Mouse (Mus musculus) midbrain, embryonic 10.5 days (tissue): Measurements from ENCODE around the gene Elk1. TPM values are rescaled to one million over a fixed set of nuclear protein-coding genes. Genes with fewer than 3 reads are reported as not detected.

Experiments
- DNase-seq: peaks from one replicate; pipeline ENCODE4 v3.0.0-alpha.2; 2017; ENCODE audit warnings: low spot score
- H3K27ac ChIP-seq: fragments of 300-500 bp; sonication (generic); replicated peaks from 2 replicates; pipeline ENCODE4 v1.5.1; 2016; ENCODE audit warnings: mild to moderate bottlenecking
- H3K27me3 ChIP-seq: fragments of 300-500 bp; sonication (generic); 2 replicates; pipeline ENCODE4 v1.6.1; 2016; ENCODE audit warnings: low read depth, mild to moderate bottlenecking; ENCODE audit not compliant: poor library complexity, severe bottlenecking
- H3K36me3 ChIP-seq: fragments of 300-500 bp; sonication (generic); 2 replicates; pipeline ENCODE4 v1.6.1; 2016; ENCODE audit warnings: mild to moderate bottlenecking, moderate library complexity
- H3K4me1 ChIP-seq: fragments of 300-500 bp; sonication (generic); 2 replicates; pipeline ENCODE4 v1.6.1; 2016
- H3K4me3 ChIP-seq: fragments of 300-500 bp; sonication (generic); 2 replicates; pipeline ENCODE4 v1.5.1; 2016; ENCODE audit warnings: mild to moderate bottlenecking, moderate library complexity
- H3K9me3 ChIP-seq: fragments of 300-500 bp; sonication (generic); replicated peaks from 2 replicates; pipeline ENCODE4 v1.6.1; 2016; ENCODE audit warnings: mild to moderate bottlenecking
- WGBS: fragments of 180-500 bp; shearing (Covaris S2); methylation state at CpG from one replicate; pipeline ENCODE4 v1.1.7; 2016; 5-methylcytosine and 5-hydroxymethylcytosine counted together
- polyA plus RNA-seq: library from polyadenylated mRNA; unstranded; fragments of >200 nt; fragmentation: Nextera tagmentation; extraction: Ambion mirVana; gene quantifications from 2 replicates; pipeline ENCODE4 v1.2.1, GENCODE M21; 2016

The Elk1 gene
- 9.6 and 12.3 TPM in 2 replicates for polyA plus RNA-seq

- peak; percentile 82 for DNase-seq
- no peaks in the 10 kb centered on the region for H3K27me3 ChIP-seq
- H3K36me3 ChIP-seq = no peaks in the 10 kb centered on the region
- H3K9me3 ChIP-seq = no peaks in the 10 kb centered on the region; the same call in 1 of the 2 replicates
- H3K27ac ChIP-seq = peak within 1 kb of the TSS; percentile 88
- peak within 1 kb of the TSS; percentile 66 for H3K4me3 ChIP-seq
- WGBS = 13% methylated on average over 30 of the region's 30 CpGs
- peaks cover 12% of the 10 kb centered on the region for H3K4me1 ChIP-seq
These were observed at the start of gene Elk1 for GRCm38 (mm10) chrX:20950191-20950880. Elk1 (minus strand) TSS chrX:20950608.

- Histone ChIP-seq H3K36me3 (peaks cover 15% of the 10 kb centered on the region), H3K9me3 (peaks cover 5% of the 10 kb centered on the region; the same call in 1 of the 2 replicates), H3K27me3 (no peaks in the 10 kb centered on the region), H3K4me1 (no peaks in the 10 kb centered on the region), H3K4me3 (no peak overlapping the region), H3K27ac (no peak overlapping the region)
- 90% methylated on average over 1 of the region's 1 CpGs for WGBS
- DNase-seq = no peak
These were observed 30.5 kb upstream of the Elk1 start for GRCm38 (mm10) chrX:20980901-20981300.

- WGBS = 18% methylated on average over 57 of the region's 57 CpGs
- Histone ChIP-seq H3K4me1 (peaks cover 4% of the 10 kb centered on the region; the same call in 1 of the 2 replicates), H3K9me3 (no peaks in the 10 kb centered on the region), H3K4me3 (peak within 1 kb of the TSS; percentile 61), H3K27me3 (no peaks in the 10 kb centered on the region), H3K27ac (peak within 1 kb of the TSS; percentile 77), H3K36me3 (peaks cover 28% of the 10 kb centered on the region)
- DNase-seq = peak; percentile 89
These were observed 11.3 kb upstream of the Elk1 start, which contains the start of gene Uxt for GRCm38 (mm10) chrX:20961477-20962378. Uxt (minus strand) TSS chrX:20962017.

GRCm38 (mm10) chrX:20946055-20946454 lies 4.4 kb downstream of the Elk1 start:
- H3K4me3 ChIP-seq = no peak overlapping the region
- H3K36me3 ChIP-seq = peaks cover 6% of the 10 kb centered on the region; the same call in 1 of the 2 replicates
- H3K4me1 ChIP-seq = peaks cover 10% of the 10 kb centered on the region
- peak; percentile 16 for DNase-seq
- no peak overlapping the region for H3K27ac ChIP-seq
- no peaks in the 10 kb centered on the region for H3K27me3 ChIP-seq
- 14% methylated on average over 4 of the region's 4 CpGs for WGBS
- no peaks in the 10 kb centered on the region; the same call in 1 of the 2 replicates for H3K9me3 ChIP-seq

- no peak overlapping the region for H3K4me3 ChIP-seq
- no peaks in the 10 kb centered on the region for H3K27me3 ChIP-seq
- 86% methylated on average over 1 of the region's 1 CpGs for WGBS
- H3K27ac ChIP-seq = no peak overlapping the region
- no peaks in the 10 kb centered on the region; the same call in 1 of the 2 replicates for H3K9me3 ChIP-seq
- H3K36me3 ChIP-seq = peaks cover 57% of the 10 kb centered on the region
- no peak for DNase-seq
- H3K4me1 ChIP-seq = no peaks in the 10 kb centered on the region
These were observed 18.4 kb downstream of the Elk1 start for GRCm38 (mm10) chrX:20931963-20932362.

GRCm38 (mm10) chrX:20931364-20931763 lies 19.0 kb downstream of the Elk1 start, which contains the start of gene Cfp:
Cfp (minus strand) TSS chrX:20931555.
- Histone ChIP-seq H3K27ac (no peak within 1 kb of the TSS), H3K9me3 (no peaks in the 10 kb centered on the region; the same call in 1 of the 2 replicates), H3K36me3 (peaks cover 57% of the 10 kb centered on the region), H3K27me3 (no peaks in the 10 kb centered on the region), H3K4me3 (no peak within 1 kb of the TSS), H3K4me1 (no peaks in the 10 kb centered on the region)
- no peak for DNase-seq
- WGBS = 88% methylated on average over 1 of the region's 1 CpGs

- DNase-seq = no peak
- Histone ChIP-seq H3K4me3 (no peak overlapping the region), H3K27me3 (no peaks in the 10 kb centered on the region), H3K27ac (no peak overlapping the region), H3K36me3 (peaks cover 46% of the 10 kb centered on the region), H3K9me3 (no peaks in the 10 kb centered on the region), H3K4me1 (no peaks in the 10 kb centered on the region)
- WGBS = 85% methylated on average over 1 of the region's 1 CpGs
These were observed 20.5 kb downstream of the Elk1 start for GRCm38 (mm10) chrX:20929859-20930258.

- Histone ChIP-seq H3K36me3 (peaks cover 28% of the 10 kb centered on the region), H3K27me3 (no peaks in the 10 kb centered on the region; the same call in 1 of the 2 replicates), H3K4me3 (no peak overlapping the region), H3K4me1 (peaks cover 6% of the 10 kb centered on the region), H3K9me3 (peaks cover 8% of the 10 kb centered on the region), H3K27ac (no peak overlapping the region)
- DNase-seq = no peak
These were observed 25.4 kb downstream of the Elk1 start for GRCm38 (mm10) chrX:20924976-20925375.

GRCm38 (mm10) chrX:20923506-20923905 lies 26.9 kb downstream of the Elk1 start:
- H3K27ac ChIP-seq = no peak overlapping the region
- H3K4me1 ChIP-seq = peaks cover 6% of the 10 kb centered on the region
- H3K36me3 ChIP-seq = peaks cover 26% of the 10 kb centered on the region
- H3K9me3 ChIP-seq = peaks cover 8% of the 10 kb centered on the region
- no peak for DNase-seq
- WGBS = 79% methylated on average over 1 of the region's 1 CpGs
- H3K27me3 ChIP-seq = peaks cover 9% of the 10 kb centered on the region
- H3K4me3 ChIP-seq = no peak overlapping the region

GRCm38 (mm10) chrX:20921366-20921765 lies 29.0 kb downstream of the Elk1 start:
- DNase-seq = no peak
- H3K27ac ChIP-seq = 0 out of 2 replicates have a peak overlapping the region, but pooled peaks have one; percentile 17
- peaks cover 8% of the 10 kb centered on the region for H3K9me3 ChIP-seq
- peak overlapping the region; percentile 59 for H3K4me3 ChIP-seq
- H3K36me3 ChIP-seq = peaks cover 4% of the 10 kb centered on the region
- WGBS = 38% methylated on average over 5 of the region's 5 CpGs
- H3K27me3 ChIP-seq = peaks cover 9% of the 10 kb centered on the region
- peaks cover 6% of the 10 kb centered on the region for H3K4me1 ChIP-seq

GRCm38 (mm10) chrX:20920844-20921364 lies 29.5 kb downstream of the Elk1 start, which contains the start of gene Syn1:
Syn1 (minus strand) TSS chrX:20921004.
- peak; percentile 83 for DNase-seq
- Histone ChIP-seq H3K4me1 (peaks cover 6% of the 10 kb centered on the region), H3K27me3 (peaks cover 9% of the 10 kb centered on the region), H3K9me3 (peaks cover 8% of the 10 kb centered on the region), H3K4me3 (peak within 1 kb of the TSS; percentile 59), H3K36me3 (0 out of 2 replicates have a peak, but pooled peaks cover 3% of the 10 kb centered on the region), H3K27ac (peak within 1 kb of the TSS; percentile 78)
- WGBS = 10% methylated on average over 43 of the region's 44 CpGs

- Histone ChIP-seq H3K4me1 (peaks cover 6% of the 10 kb centered on the region), H3K27ac (peak overlapping the region; percentile 78), H3K27me3 (peaks cover 9% of the 10 kb centered on the region), H3K36me3 (0 out of 2 replicates have a peak, but pooled peaks cover 3% of the 10 kb centered on the region), H3K4me3 (peak overlapping the region; percentile 59), H3K9me3 (peaks cover 8% of the 10 kb centered on the region)
- DNase-seq = no peak
- WGBS = 31% methylated on average over 47 of the region's 49 CpGs
These were observed 30.1 kb downstream of the Elk1 start for GRCm38 (mm10) chrX:20920249-20920843.
